Mouse (Mus musculus) ovary, postnatal 36 days (tissue): ENCODE results near the gene 1600002K03Rik.
A peak's percentile ranks its signal among the peaks of the same experiment; 100 is the strongest.

Source experiments
- DNase-seq: peaks from one replicate; pipeline ENCODE4 v3.0.0; 2022; ENCODE audit warnings: low spot score, mixed read lengths

1600002K03Rik gene

DNA sequence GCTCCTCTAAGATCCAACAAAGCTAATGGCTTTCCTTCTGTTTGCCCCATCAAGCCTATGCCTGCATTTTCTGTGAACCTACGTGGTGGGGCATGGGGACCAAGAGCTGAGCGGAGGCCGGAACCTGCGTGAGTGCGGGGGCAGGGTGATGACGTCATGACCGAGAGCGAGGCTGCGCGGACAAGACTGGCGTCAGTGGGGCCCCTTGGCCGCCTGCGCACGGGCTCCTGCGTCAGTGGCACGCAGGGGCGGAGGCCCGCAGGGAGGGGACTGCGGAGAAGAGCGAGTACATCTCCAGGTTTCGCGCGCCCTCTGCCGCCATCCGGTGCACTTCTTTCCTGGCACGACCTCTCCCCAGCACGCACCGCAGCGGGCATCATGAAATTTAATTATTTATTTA is 31.5 kb upstream of the 1600002K03Rik start:
- peak; percentile 96 for DNase-seq

GRCm38 (mm10) chr10:80141786-80142529 is 30.8 kb upstream of the 1600002K03Rik start:
- peak; percentile 89 for DNase-seq

GRCm38 (mm10) chr10:80142530-80142925 is 30.2 kb upstream of the 1600002K03Rik start:
- DNase-seq: no peak

GRCm38 (mm10) chr10:80143664-80144063 is 29.1 kb upstream of the 1600002K03Rik start:
- no peak for DNase-seq

- no peak for DNase-seq
Observed at GRCm38 (mm10) chr10:80144159-80144558, 28.6 kb upstream of the 1600002K03Rik start.

GRCm38 (mm10) chr10:80144864-80145838 is 27.6 kb upstream of the 1600002K03Rik start:
- DNase-seq: peak; percentile 74

DNA sequence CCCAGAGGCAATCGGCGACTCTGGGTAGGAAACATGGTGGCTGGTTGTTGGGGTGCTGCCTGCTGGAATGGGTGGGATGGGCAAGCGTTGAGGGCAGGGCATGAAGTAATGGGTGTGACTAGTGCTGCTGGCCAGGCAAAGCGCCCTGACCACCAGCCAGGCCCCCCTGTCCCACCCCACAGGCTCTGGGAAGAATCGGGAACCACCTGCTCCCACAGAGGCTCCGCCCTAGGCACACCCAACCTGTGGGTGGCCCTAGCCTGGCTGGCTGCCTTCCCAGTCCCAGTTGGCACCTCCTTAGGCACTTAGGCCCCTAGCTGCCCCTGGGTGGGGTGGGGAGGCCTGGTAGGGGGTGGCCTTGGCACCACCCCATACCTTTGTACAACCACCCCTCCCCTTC is 26.8 kb upstream of the 1600002K03Rik start:
- DNase-seq: peak; percentile 61

- no peak for DNase-seq
Observed at GRCm38 (mm10) chr10:80146568-80147011, 26.2 kb upstream of the 1600002K03Rik start.

GRCm38 (mm10) chr10:80147146-80147718 is 25.5 kb upstream of the 1600002K03Rik start:
- DNase-seq: no peak

GRCm38 (mm10) chr10:80147719-80148601 is 24.8 kb upstream of the 1600002K03Rik start, which contains the start of gene Midn:
Gene Midn, plus strand, starts transcription at chr10:80148272.
- DNase-seq: peak; percentile 87

DNA sequence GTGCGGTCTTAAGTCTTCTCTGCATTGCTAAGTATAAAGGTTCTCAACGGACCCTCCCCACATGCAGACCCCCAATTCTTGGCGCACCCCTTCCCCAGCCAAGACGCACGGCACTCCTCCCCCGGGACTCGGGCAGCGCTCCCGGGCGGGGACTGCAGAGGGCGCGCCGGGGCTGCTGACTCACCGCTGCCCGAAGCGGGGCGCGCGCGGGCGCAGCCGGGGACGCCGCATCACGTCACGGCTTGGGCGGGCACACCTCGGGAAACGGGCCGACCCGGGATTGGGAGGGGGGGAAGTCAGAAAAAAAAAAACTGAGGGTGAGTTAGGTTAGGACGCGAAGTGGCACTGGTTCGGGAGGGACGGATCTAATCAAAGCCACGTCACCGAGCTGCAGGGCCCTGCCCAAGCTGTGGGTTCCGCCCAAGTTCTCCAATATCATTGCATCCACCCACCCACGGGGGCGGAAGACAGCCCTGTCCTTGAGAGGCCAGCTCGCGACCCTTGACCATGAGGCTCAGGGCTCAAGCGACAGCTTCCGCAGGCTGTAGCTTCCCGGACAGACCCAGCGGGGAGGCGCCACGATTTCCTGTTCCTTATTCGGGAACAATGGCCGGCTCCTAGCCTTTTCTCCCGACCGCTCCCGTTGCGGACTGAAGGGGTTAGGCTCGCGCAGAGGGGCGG is 24.0 kb upstream of the 1600002K03Rik start:
- peak; percentile 96 for DNase-seq

DNA sequence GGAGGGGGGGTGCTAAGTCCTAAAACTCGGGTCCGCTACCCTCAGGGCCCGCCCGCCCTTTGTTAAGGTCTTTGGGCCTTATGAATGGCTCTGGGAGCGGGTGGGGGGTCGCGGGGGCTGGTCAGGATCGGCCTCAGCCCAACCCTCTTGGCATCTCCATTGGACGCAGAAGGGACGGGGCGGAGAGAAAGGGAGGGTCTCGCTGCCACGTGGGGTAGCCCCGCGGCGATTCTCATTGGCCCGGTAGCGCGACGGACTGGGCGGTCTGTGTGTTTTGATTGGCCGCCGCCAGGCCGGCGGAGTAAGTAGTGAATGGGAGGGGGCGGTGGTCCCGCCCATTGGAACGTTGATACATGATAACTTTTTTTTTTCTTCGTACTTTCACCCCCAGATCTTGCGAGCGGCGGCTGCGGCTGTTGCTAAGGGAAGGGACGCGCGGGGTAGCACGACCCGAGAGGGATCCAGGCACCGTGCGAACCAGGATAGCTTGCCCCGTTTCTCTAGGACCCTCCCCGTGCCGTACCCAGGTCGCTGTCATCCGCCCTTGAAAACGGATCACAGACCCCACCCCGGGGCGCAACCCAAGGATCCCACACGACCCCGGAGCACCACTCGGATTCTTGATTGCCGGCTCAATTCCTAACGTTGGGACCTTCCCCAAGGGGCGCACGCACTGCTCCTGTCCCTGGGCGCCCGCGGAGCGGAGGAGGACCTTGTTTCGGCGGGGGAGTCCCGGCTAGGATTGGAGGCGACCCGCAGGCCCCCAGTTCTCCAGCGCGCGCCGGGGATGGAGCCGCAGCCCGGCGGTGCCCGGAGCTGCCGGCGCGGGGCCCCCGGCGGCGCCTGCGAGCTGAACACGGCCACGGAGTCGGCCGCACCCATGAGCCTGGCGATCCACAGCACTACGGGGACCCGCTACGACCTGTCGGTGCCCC is 23.2 kb upstream of the 1600002K03Rik start:
- peak; percentile 98 for DNase-seq

- peak; percentile 66 for DNase-seq
Observed at GRCm38 (mm10) chr10:80150226-80151210, 22.2 kb upstream of the 1600002K03Rik start.

GRCm38 (mm10) chr10:80151211-80152034 is 21.3 kb upstream of the 1600002K03Rik start:
- DNase-seq: peak; percentile 70

DNA sequence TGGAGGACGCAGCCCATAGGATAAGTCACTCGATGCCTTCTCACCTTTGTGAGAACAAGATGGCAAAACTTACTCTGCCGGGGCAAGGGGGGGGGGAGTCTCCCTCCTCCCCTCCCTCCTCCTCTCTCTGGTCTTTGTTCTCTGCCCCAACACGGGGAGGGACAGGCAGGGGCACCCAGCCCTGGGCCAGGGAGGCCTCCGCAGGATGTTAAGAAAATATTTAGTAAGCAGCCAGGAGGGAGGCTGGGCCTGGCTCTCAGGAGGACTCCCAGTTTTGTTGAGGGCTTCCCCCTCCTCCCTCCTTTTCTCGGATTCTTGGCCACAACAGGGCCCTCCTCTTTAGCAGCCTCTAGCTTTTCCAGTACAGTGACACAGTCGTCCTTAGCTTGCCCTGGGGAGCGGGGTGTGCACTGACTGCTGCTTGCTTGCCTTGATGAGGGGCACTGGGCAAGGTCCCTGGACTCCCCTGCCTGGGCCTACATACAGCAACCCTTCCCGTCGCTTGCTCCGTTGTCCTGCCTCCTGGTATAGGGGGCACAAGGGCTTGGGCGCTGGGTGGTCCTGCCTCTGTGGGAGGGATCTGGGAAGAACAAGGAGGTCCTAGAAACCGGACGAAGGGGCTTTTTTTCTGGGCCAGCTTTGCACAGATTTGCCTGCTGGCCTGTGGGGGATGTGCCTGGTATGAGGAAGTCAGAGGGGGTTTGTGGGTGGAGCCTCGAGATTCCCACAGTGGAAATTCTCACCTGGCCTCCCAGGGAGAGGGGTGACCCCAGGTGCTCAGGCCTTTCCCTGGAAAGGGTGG is 20.5 kb upstream of the 1600002K03Rik start:
- DNase-seq: peak; percentile 61

DNA sequence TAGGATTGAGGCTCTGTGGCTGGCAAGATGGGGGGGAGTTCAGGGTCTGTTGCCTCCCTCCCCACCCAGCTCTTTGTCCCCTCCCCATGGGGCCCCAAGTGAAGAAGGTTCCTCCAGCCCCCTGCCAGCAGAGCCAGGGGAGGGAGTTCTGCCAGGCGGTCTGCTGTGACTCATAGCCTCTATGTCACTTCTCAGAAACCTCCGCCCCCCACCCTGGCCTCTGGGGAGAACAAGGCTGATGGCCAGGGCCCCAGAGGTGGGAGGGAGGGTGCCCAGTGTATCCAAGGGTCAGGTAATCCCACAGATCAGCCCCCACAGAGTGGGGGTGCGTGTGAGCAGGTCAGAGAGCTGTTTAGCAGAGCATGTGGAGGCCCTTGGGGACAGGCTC is 19.9 kb upstream of the 1600002K03Rik start:
- DNase-seq: peak; percentile 56

DNA sequence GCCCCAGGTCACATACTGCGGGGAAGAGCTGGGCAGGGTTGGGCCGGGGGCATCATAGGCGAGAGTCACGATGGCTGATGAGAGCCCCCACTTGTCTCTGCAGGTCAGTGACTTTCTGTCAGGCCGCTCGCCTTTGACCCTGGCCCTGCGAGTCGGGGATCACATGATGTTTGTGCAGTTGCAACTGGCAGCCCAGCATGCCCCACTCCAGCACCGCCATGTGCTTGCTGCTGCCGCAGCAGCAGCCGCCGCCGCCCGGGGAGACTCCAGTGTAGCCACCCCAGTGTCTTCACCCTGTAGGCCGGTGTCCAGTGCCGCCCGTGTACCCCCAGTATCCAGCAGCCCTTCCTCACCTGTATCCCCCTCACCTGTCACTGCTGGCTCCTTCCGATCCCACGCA is 19.0 kb upstream of the 1600002K03Rik start:
- no peak for DNase-seq
